Mouse (Mus musculus): ENCODE measurements at regions not wholly inside any gene's neighbourhood (a gene's known extent, or its start where the extent isn't known, plus 50 kb on each side); places are given as distances from the start of the nearest gene placed in this dataset.

DNA sequence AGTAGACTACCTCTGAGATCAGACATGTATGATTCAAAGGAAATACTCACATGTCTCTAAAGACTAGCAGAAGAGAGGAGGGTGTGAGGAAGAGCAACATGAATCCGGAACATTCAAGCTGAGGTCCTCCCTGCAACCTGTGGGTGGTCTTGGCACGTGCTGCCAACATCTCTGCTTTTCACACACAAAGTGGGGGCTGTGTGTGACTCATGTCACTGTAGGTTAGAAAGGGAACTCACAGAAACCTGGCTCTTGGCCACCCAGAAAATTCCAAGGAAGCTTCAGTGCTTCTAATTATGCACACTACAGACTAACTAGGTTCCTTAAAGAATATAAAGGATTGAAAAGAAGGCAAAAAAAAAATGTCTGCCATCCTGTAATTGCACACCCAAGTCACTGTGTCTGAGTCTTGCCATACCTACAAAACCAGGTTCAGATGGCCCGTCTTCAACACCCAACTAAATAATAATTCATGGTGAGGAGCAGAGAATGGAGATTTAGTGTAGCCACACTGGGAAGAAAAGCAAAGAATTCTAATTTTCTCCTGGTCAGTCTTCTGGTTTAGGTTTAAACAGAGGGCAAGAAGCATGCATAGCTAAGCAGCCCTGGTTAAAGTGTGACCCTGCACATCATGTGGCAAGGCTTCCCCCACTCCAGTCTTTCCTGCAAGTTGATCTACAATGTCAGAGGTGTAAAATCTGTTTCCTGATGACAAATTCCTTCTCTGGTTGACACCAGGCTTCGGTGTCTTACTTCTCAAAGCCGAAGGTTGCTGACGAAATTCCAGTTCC is 673.8 kb upstream of the Arpp21 start:
- H3K4me1 ChIP-seq = no peaks in the 10 kb centered on the region
- H3K9me3 ChIP-seq = no peaks in the 10 kb centered on the region
- no peak overlapping the region for H3K27ac ChIP-seq (replicated peaks)
- no peak overlapping the region for H3K4me3 ChIP-seq
- H3K27me3 ChIP-seq = no peaks in the 10 kb centered on the region
- H3K36me3 ChIP-seq = no peaks in the 10 kb centered on the region
- H3K4me2 ChIP-seq (replicated peaks) = no peak overlapping the region
- no peak for ATAC-seq (replicated peaks)
- 75% methylated on average over 6 of the region's 6 CpGs for WGBS
- no peak overlapping the region for H3K9ac ChIP-seq (replicated peaks)

DNA sequence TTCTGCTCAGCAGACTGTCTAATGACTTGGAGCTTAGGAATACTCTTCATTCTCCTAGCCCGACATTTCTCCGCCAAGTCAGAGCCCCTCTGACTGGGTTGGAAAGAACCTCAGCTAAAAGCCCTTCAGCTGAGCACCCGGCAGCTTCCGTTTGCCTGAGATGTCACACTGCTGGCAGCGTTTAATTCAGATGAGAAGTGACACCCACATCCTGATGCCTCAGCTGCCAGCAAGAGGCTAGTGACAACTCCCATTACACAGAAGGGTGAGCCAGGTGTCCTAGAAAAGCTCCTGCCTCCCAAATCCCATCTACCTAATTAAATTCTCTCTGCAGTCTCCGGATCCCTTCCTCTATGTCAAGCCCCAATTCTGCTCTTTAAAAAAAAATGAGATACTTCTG is 670.2 kb upstream of the Arpp21 start:
- H3K4me1 ChIP-seq = no peaks in the 10 kb centered on the region
- H3K4me2 ChIP-seq (replicated peaks) = no peak overlapping the region
- H3K27ac ChIP-seq (replicated peaks) = no peak overlapping the region
- 80% methylated on average over 6 of the region's 6 CpGs for WGBS
- H3K27me3 ChIP-seq = no peaks in the 10 kb centered on the region
- H3K9ac ChIP-seq (replicated peaks) = no peak overlapping the region
- no peaks in the 10 kb centered on the region for H3K36me3 ChIP-seq
- no peak overlapping the region for H3K4me3 ChIP-seq
- H3K9me3 ChIP-seq = no peaks in the 10 kb centered on the region
- ATAC-seq (replicated peaks) = no peak

DNA sequence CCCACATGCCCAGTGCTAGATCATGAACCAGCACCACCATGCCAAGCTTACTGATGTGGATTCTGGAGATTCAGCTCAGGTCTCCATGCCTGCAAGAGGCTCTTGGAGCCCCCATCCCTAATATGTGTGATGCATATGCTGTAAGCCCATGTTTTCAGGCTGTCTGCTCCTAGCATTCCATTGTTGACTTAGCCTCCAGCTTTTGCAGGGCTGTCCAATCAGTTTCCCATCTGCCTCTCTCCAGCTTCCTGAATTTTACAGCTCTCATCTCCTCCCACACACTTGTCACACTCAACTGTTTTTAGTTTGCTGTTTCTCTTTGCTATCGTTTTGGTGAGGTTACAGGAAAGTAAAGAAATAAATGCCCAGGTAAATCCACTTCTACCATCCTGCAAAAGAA is 629.2 kb upstream of the Arpp21 start:
- Histone ChIP-seq H3K9ac (replicated peaks) (no peak overlapping the region), H3K36me3 (no peaks in the 10 kb centered on the region), H3K27me3 (no peaks in the 10 kb centered on the region), H3K9me3 (no peaks in the 10 kb centered on the region), H3K27ac (replicated peaks) (no peak overlapping the region), H3K4me2 (replicated peaks) (no peak overlapping the region), H3K4me3 (no peak overlapping the region), H3K4me1 (peaks cover 10% of the 10 kb centered on the region; the same call in 1 of the 2 replicates)
- ATAC-seq (replicated peaks) = no peak
- 86% methylated on average over 1 of the region's 1 CpGs for whole genome bisulfite sequencing

DNA sequence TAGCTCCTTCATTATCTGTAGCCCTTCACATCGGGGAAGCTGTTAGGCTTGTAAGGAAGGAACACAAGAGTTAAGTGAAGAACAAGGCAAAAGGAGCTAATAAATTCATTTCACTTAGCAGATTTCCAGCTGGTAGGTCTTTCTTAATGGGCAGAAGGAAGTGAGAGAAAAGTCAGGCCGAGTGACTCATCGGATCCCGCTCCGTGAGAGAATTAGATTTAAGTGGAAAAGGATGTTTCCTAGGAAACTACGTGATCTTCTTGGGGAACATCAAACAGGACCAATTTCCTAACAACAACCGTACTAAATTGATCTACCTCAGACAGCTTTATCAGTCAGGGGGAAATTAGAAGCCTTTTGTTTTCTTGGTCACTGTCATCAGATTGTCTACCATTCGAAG is 625.4 kb upstream of the Arpp21 start:
- Histone ChIP-seq H3K27ac (replicated peaks) (0 out of 2 replicates have a peak overlapping the region, but pooled peaks have one; percentile 23), H3K4me2 (replicated peaks) (no peak overlapping the region), H3K9ac (replicated peaks) (no peak overlapping the region), H3K4me3 (no peak overlapping the region), H3K9me3 (no peaks in the 10 kb centered on the region), H3K4me1 (peaks cover 10% of the 10 kb centered on the region; the same call in 1 of the 2 replicates), H3K27me3 (no peaks in the 10 kb centered on the region), H3K36me3 (no peaks in the 10 kb centered on the region)
- no peak for ATAC-seq (replicated peaks)
- 63% methylated on average over 8 of the region's 8 CpGs for WGBS

DNA sequence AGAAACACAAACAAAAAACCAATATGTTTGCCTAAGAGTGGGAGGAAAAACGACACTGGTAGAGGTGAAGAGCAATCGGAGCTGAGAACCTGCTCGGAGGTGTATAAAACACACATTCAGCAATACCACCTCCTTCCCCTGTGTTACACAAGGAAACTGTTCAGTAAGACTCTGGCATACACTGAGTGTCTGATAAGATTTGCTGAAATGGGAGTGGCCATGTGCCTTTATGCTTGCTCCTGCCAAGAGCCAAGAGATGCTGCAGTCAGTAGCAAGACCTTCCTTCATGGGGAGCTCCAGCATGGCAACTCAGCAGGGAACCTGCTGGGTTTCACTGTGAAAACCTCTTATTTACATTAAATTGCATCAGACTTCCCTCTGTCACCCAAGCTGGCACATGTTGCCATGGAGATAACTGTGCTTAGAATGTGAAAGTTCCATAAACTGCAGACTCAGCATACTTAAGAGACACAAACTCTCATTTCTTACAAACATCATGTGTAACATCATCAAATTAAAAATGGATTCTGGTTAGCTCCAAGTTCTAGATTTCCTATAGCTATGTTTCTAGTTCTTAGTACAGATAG is 624.7 kb upstream of the Arpp21 start:
- no peak overlapping the region for H3K9ac ChIP-seq (replicated peaks)
- peaks cover 10% of the 10 kb centered on the region; the same call in 1 of the 2 replicates for H3K4me1 ChIP-seq
- no peaks in the 10 kb centered on the region for H3K27me3 ChIP-seq
- WGBS = 78% methylated on average over 3 of the region's 3 CpGs
- H3K4me3 ChIP-seq = no peak overlapping the region
- no peaks in the 10 kb centered on the region for H3K36me3 ChIP-seq
- no peaks in the 10 kb centered on the region for H3K9me3 ChIP-seq
- no peak; the same call in 1 of the 2 replicates for ATAC-seq (replicated peaks)
- H3K4me2 ChIP-seq (replicated peaks) = no peak overlapping the region
- H3K27ac ChIP-seq (replicated peaks) = peak overlapping the region; percentile 20; the same call in 1 of the 2 replicates

DNA sequence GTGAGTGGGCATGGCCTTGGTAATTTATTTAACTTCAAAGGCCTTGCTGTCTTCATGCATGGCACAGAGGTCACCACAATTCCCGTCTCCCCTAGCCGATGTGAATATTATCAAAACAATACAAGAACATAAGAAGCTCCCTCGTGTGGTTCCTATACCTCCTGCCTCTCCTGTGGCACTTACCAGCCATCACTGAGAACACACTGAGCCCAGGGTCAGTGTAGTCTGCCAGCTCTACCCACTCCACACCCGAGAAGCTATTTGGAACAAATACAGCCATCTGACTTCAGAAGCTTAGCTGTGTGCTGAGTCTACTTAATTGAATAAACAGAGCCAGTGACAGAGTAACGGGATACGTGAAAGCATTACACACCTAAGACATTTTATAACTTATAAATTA is 605.7 kb upstream of the Arpp21 start:
- H3K4me3 ChIP-seq = no peak overlapping the region
- ATAC-seq (replicated peaks) = no peak
- H3K9ac ChIP-seq (replicated peaks) = no peak overlapping the region
- no peak overlapping the region for H3K27ac ChIP-seq (replicated peaks)
- H3K4me1 ChIP-seq = no peaks in the 10 kb centered on the region
- no peaks in the 10 kb centered on the region for H3K9me3 ChIP-seq
- no peak overlapping the region for H3K4me2 ChIP-seq (replicated peaks)
- 73% methylated on average over 6 of the region's 6 CpGs for WGBS
- H3K36me3 ChIP-seq = no peaks in the 10 kb centered on the region
- H3K27me3 ChIP-seq = no peaks in the 10 kb centered on the region

DNA sequence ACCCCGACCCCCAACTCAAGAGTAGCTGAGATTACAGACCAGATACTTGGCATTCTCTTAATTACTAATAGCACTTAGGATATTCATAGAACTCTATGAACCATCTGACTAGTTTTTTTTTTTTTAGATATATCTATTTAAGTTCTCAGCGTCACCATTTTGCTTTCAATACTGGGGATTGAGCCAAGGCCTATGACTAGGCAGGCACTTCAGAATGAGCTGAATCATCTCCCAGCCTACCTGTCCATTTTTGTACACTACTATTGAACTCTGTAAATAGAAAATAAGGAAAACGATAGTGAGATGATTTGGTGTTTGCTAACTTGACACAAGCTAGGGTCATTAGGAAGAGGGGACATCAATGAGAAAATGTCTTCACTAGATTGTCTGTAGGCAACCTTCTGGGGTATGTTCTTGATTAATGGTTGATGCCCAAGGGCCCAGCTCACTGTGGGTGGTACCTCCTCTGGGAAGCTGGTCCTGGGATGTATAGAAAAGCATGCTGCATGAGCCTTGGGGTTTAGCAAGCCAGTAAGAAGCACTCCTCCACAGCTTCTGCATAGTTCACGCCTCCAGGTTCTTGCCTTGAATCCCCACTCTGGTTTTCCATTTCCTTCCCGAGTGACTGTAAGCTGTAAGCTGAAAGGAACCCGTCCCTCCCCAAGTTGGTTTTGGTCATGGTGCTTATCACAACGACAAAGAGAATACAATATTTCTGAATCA is 603.5 kb upstream of the Arpp21 start:
- no peak overlapping the region for H3K9ac ChIP-seq (replicated peaks)
- H3K27me3 ChIP-seq = no peaks in the 10 kb centered on the region
- H3K36me3 ChIP-seq = no peaks in the 10 kb centered on the region
- H3K4me3 ChIP-seq = no peak overlapping the region
- no peaks in the 10 kb centered on the region for H3K4me1 ChIP-seq
- no peak overlapping the region for H3K27ac ChIP-seq (replicated peaks)
- H3K4me2 ChIP-seq (replicated peaks) = no peak overlapping the region
- no peaks in the 10 kb centered on the region for H3K9me3 ChIP-seq
- WGBS = 81% methylated on average over 7 of the region's 7 CpGs
- no peak for ATAC-seq (replicated peaks)

DNA sequence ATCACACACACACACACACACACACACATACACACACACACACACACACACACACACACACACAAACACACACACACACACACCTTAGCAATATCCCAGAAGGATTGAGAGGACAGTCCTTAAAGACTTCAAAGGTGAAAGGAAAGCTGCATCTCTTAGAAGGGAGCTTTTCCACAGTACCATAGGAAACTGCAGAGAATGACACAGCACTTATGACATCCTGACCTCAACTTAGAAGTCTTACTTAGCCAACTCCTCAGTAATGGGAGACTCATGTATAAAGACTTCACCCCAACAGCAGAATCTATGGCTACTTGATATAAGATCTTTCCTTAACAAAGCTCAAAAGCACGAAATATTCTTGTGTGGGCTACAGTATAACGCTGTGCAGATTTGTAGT is 601.8 kb upstream of the Arpp21 start:
- Histone ChIP-seq H3K9ac (replicated peaks) (no peak overlapping the region), H3K27ac (replicated peaks) (no peak overlapping the region)
- WGBS = 91% methylated on average over 2 of the region's 2 CpGs

DNA sequence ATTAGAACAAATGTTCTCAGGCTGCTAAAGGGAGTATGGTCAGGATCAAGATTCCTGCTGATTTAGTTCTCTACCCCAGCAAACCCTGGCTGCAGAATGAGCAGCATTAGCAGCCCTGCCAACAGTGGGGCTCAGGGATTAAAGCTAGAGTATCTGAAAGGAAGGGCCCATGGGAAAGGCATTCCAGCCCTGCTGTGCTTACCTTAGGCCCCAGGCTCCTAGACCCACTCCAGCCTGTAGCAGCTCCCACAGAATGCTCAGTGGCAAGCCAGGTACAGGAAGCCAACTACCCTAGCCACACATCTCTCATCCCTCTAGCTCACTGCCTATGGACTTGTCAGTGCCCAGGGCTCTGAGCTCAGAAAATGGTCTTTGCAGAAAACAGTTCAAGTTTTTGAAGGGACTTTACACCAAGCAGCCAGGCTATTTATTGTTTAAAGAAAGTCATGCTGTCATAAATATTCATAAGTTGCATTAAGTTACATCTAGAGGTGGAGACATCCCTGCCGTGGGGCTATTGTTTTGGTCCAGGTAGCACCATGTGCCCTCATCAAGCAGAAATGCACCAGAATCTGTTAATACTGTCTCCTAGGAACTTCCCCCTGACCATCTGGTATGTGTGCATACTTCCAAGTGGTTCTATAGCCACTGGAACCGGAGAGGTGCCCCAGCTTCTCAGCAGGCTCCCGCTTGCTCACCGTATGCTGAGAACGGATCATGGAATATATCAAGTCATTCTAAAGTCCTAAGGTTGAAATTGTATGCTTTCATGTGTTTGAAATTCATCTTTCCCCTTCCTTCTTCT is 598.9 kb upstream of the Arpp21 start:
- Histone ChIP-seq H3K36me3 (no peaks in the 10 kb centered on the region), H3K27ac (replicated peaks) (no peak overlapping the region), H3K4me1 (0 out of 2 replicates have a peak, but pooled peaks cover 4% of the 10 kb centered on the region), H3K4me3 (no peak overlapping the region), H3K27me3 (no peaks in the 10 kb centered on the region), H3K4me2 (replicated peaks) (no peak overlapping the region), H3K9ac (replicated peaks) (no peak overlapping the region), H3K9me3 (no peaks in the 10 kb centered on the region)
- no peak for ATAC-seq (replicated peaks)
- WGBS = 73% methylated on average over 5 of the region's 5 CpGs

More for the DNA sequence above, 601.8 kb upstream of the Arpp21 start:
- ATAC-seq (replicated peaks) = no peak
- Histone ChIP-seq H3K4me3 (no peak overlapping the region), H3K9me3 (no peaks in the 10 kb centered on the region), H3K4me1 (no peaks in the 10 kb centered on the region), H3K4me2 (replicated peaks) (no peak overlapping the region), H3K27me3 (no peaks in the 10 kb centered on the region), H3K36me3 (no peaks in the 10 kb centered on the region)

DNA sequence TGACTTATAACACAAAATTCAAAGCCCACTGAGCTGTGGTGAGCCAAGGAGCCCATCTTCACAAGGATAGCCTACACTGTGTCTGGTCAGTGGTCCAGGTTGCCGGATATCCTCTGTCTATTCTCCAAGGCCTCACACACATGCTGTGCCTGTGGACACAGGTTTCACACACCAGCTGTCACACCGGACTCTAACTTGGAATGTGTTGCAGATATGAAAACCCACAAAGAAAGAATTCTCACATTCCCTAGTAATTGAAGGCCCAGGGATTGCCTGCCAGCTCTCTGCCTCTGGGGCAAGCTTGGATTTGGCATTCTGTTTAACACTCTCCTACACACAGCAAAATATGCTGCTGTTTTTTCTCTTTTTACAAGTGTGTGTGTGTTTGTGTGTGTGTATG is 595.4 kb upstream of the Arpp21 start:
- no peak overlapping the region for H3K4me3 ChIP-seq
- H3K9ac ChIP-seq (replicated peaks) = no peak overlapping the region
- 0 out of 2 replicates have a peak, but pooled peaks cover 4% of the 10 kb centered on the region for H3K4me1 ChIP-seq
- ATAC-seq (replicated peaks) = 0 out of 2 replicates have a peak, but pooled peaks have one; percentile 26
- 57% methylated on average over 2 of the region's 2 CpGs for WGBS
- H3K27me3 ChIP-seq = no peaks in the 10 kb centered on the region
- no peaks in the 10 kb centered on the region for H3K9me3 ChIP-seq
- H3K4me2 ChIP-seq (replicated peaks) = no peak overlapping the region
- peak overlapping the region; percentile 58 for H3K27ac ChIP-seq (replicated peaks)
- no peaks in the 10 kb centered on the region for H3K36me3 ChIP-seq

DNA sequence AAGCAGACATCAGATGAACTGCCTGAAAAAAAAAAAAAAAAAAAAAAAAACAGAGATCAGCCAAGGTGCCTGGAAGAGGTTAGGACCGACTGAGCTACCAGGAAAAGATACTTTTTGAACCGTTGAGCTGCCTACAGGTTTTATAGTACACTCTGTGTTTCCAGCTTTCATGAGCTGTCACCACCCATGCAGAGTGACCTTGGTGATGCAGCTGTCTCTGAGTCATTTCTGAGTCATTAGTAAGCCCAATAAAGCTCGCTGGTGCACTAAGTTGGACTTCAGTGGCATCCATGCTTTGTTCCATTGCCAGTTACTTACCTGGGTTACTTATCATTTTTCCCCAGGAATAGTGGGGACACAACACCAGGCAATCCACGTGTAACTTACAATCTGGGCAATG is 592.9 kb upstream of the Arpp21 start:
- no peaks in the 10 kb centered on the region for H3K36me3 ChIP-seq
- no peaks in the 10 kb centered on the region for H3K27me3 ChIP-seq
- 83% methylated on average over 4 of the region's 4 CpGs for WGBS
- no peak overlapping the region for H3K4me3 ChIP-seq
- ATAC-seq (replicated peaks) = no peak
- H3K4me1 ChIP-seq = 0 out of 2 replicates have a peak, but pooled peaks cover 4% of the 10 kb centered on the region
- no peak overlapping the region for H3K27ac ChIP-seq (replicated peaks)
- H3K9me3 ChIP-seq = no peaks in the 10 kb centered on the region
- H3K4me2 ChIP-seq (replicated peaks) = no peak overlapping the region
- no peak overlapping the region for H3K9ac ChIP-seq (replicated peaks)

All from forebrain, embryonic 15.5 days (tissue).